Mouse (Mus musculus) lung, postnatal 0 days (tissue): Measurements from ENCODE around the gene Add2. TPM values are rescaled to one million over a fixed set of nuclear protein-coding genes. Genes with fewer than 3 reads are reported as not detected.

Source experiments
- ATAC-seq: fragments of 200-750 bp; cut with Nextera tagmentation; 2 replicates; pipeline ENCODE4 v1.8.0; 2017; ENCODE audit warnings: moderate library complexity
- DNase-seq: peaks from one replicate; pipeline ENCODE4 v3.0.0-alpha.2; 2016; ENCODE audit warnings: low spot score
- H3K27ac ChIP-seq: fragments of 300-500 bp; sonication (generic); 2 replicates; pipeline ENCODE4 v1.5.1; 2014; ENCODE audit warnings: antibody characterized with exemption, mild to moderate bottlenecking, low read length, mixed read lengths
- H3K27me3 ChIP-seq: fragments of 300-500 bp; sonication (generic); replicated peaks from 2 replicates; pipeline ENCODE4 v1.6.1; 2014; ENCODE audit warnings: low read length, mixed read lengths; ENCODE audit not compliant: insufficient read depth
- H3K36me3 ChIP-seq: fragments of 300-500 bp; sonication (generic); 2 replicates; pipeline ENCODE4 v1.6.1; 2014; ENCODE audit warnings: low read length, mixed read lengths; ENCODE audit not compliant: insufficient read depth
- H3K4me1 ChIP-seq: fragments of 300-500 bp; sonication (generic); 2 replicates; pipeline ENCODE4 v1.6.1; 2014; ENCODE audit warnings: antibody characterized with exemption, low read depth, low read length, mixed read lengths; ENCODE audit not compliant: insufficient read depth
- H3K4me2 ChIP-seq: fragments of 300-500 bp; sonication (generic); replicated peaks from 2 replicates; pipeline ENCODE4 v1.6.1; 2014; ENCODE audit warnings: low read depth, mild to moderate bottlenecking, low read length, moderate library complexity, mixed read lengths
- H3K4me3 ChIP-seq: fragments of 300-500 bp; sonication (generic); 2 replicates; pipeline ENCODE4 v1.5.1; 2014; ENCODE audit warnings: low read depth, low read length
- H3K9ac ChIP-seq: fragments of 300-500 bp; sonication (generic); replicated peaks from 2 replicates; pipeline ENCODE4 v1.6.1; 2014; ENCODE audit warnings: low read depth, mild to moderate bottlenecking
- H3K9me3 ChIP-seq: fragments of 300-500 bp; sonication (generic); 2 replicates; pipeline ENCODE4 v1.6.1; 2016; ENCODE audit warnings: low read length, mixed read lengths
- CTCF ChIP-seq: IDR thresholded peaks from 2 replicates; pipeline ENCODE4 v1.5.1; 2016; ENCODE audit warnings: antibody characterized with exemption, mild to moderate bottlenecking
- EP300 ChIP-seq: IDR thresholded peaks from 2 replicates; pipeline ENCODE4 v1.6.1; 2016; ENCODE audit warnings: antibody characterized with exemption, mild to moderate bottlenecking, control low read depth
- WGBS: fragments of 180-500 bp; shearing (Covaris S2); extraction: QIAGEN DNeasy Blood & Tissue Kit; methylation state at CpG from one replicate; pipeline ENCODE4 v1.1.7; 2014; 5-methylcytosine and 5-hydroxymethylcytosine counted together
- polyA plus RNA-seq: library from polyadenylated mRNA; unstranded; fragments of >200 nt; fragmentation: Nextera tagmentation; extraction: Ambion mirVana; gene quantifications from 2 replicates; pipeline ENCODE4 v1.2.1, GENCODE M21; 2015

Gene Add2
- polyA plus RNA-seq, 1 experiment from 2014 or later = 0.84 TPM

- TF ChIP-seq CTCF (no peak), EP300 (no peak)
- no peak overlapping the region for H3K27ac ChIP-seq
- no peak for ATAC-seq
- no peaks in the 10 kb centered on the region for H3K36me3 ChIP-seq
- no peaks in the 10 kb centered on the region for H3K27me3 ChIP-seq
- no peak overlapping the region for H3K4me3 ChIP-seq
- 64% methylated on average over 3 of the region's 3 CpGs for WGBS
- H3K9me3 ChIP-seq = no peaks in the 10 kb centered on the region
- H3K4me1 ChIP-seq = no peaks in the 10 kb centered on the region
- no peak for DNase-seq
- no peak overlapping the region for H3K9ac ChIP-seq
- no peak overlapping the region for H3K4me2 ChIP-seq
Observed at GRCm38 (mm10) chr6:86115843-86116242, 87.4 kb downstream of the Add2 start.

DNA sequence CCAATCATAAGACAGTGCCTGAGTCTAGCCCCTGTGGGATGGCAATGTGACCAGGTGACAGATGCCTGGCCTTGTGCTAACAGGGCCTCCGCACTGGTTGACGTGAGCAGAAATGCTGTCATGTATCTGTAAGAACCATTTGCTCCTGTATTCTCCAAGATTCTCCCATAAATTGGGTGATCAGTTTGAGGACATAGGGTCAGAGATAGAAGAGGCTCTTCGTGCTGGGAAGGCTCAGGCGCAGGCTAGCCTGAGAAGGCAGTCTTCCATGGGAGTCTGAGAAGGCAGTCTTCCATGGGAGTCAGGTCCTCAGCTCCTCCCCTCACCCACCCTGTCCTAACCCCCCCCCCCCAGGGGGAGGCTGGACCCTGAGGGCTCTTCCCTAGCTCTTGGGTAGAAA is 94.6 kb downstream of the Add2 start:
- Histone ChIP-seq H3K4me2 (no peak overlapping the region), H3K27ac (no peak overlapping the region), H3K4me3 (no peak overlapping the region), H3K9ac (no peak overlapping the region), H3K4me1 (no peaks in the 10 kb centered on the region), H3K27me3 (no peaks in the 10 kb centered on the region), H3K9me3 (no peaks in the 10 kb centered on the region), H3K36me3 (no peaks in the 10 kb centered on the region)
- TF ChIP-seq EP300 = no peak
- no peak for TF ChIP-seq CTCF
- DNase-seq = no peak
- ATAC-seq = no peak
- 89% methylated on average over 4 of the region's 4 CpGs for WGBS

DNA sequence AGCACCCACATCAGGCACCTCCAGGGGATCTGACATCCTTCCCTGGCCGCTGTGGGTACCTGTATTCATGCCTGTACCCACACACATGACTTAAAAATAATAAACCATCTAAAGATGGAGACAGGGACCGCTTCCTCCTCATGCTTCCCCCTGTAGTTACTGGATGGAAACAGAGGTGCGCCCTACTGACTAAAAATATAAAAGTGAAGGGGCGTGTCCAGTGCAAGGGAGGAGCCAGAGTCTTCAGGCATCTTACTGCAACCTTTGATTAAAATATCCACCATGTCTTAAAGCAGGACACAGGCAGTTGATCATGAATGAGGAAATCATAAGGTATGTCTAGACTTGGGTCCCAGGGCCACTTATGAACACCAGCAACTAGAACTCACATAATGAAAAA is 97.3 kb downstream of the Add2 start:
- H3K27ac ChIP-seq = no peak overlapping the region
- WGBS = 76% methylated on average over 4 of the region's 4 CpGs
- no peaks in the 10 kb centered on the region for H3K27me3 ChIP-seq
- DNase-seq = peak; percentile 5
- H3K9ac ChIP-seq = no peak overlapping the region
- H3K9me3 ChIP-seq = no peaks in the 10 kb centered on the region
- H3K4me1 ChIP-seq = no peaks in the 10 kb centered on the region
- no peak for TF ChIP-seq EP300
- TF ChIP-seq CTCF = no peak
- no peak for ATAC-seq
- no peaks in the 10 kb centered on the region for H3K36me3 ChIP-seq
- H3K4me2 ChIP-seq = no peak overlapping the region
- no peak overlapping the region for H3K4me3 ChIP-seq

GRCm38 (mm10) chr6:86126953-86127581 is 98.6 kb downstream of the Add2 start:
- H3K36me3 ChIP-seq = no peaks in the 10 kb centered on the region
- no peak for ATAC-seq

GRCm38 (mm10) chr6:86128504-86128903 is 100.0 kb downstream of the Add2 start:
- no peak overlapping the region for H3K27ac ChIP-seq
- ATAC-seq = no peak
- no peaks in the 10 kb centered on the region for H3K36me3 ChIP-seq
- TF ChIP-seq EP300 (no peak), CTCF (peak; percentile 59)
- no peak overlapping the region for H3K4me3 ChIP-seq
- H3K4me1 ChIP-seq = no peaks in the 10 kb centered on the region
- 53% methylated on average over 4 of the region's 4 CpGs for WGBS
- H3K27me3 ChIP-seq = no peaks in the 10 kb centered on the region
- DNase-seq = peak; percentile 28
- H3K4me2 ChIP-seq = no peak overlapping the region
- no peak overlapping the region for H3K9ac ChIP-seq
- no peaks in the 10 kb centered on the region for H3K9me3 ChIP-seq

More at GRCm38 (mm10) chr6:86126953-86127581, 98.6 kb downstream of the Add2 start:
- WGBS = 56% methylated on average over 2 of the region's 2 CpGs
- Histone ChIP-seq H3K27me3 (no peaks in the 10 kb centered on the region), H3K4me2 (no peak overlapping the region), H3K9ac (no peak overlapping the region), H3K27ac (no peak overlapping the region), H3K4me3 (no peak overlapping the region), H3K9me3 (no peaks in the 10 kb centered on the region), H3K4me1 (no peaks in the 10 kb centered on the region)
- no peak for TF ChIP-seq EP300
- TF ChIP-seq CTCF = peak; percentile 84
- DNase-seq = peak; percentile 45

GRCm38 (mm10) chr6:86129872-86130498 is 101.5 kb downstream of the Add2 start:
- TF ChIP-seq EP300 (no peak), CTCF (no peak)
- WGBS = 54% methylated on average over 9 of the region's 9 CpGs
- Histone ChIP-seq H3K4me3 (no peak overlapping the region), H3K27ac (no peak overlapping the region), H3K4me1 (no peaks in the 10 kb centered on the region), H3K9me3 (no peaks in the 10 kb centered on the region), H3K27me3 (no peaks in the 10 kb centered on the region), H3K9ac (no peak overlapping the region), H3K36me3 (no peaks in the 10 kb centered on the region), H3K4me2 (no peak overlapping the region)
- ATAC-seq (no peak), DNase-seq (no peak)
